Mouse (Mus musculus): ENCODE results near the gene Fam227a. TPM values are rescaled to one million over a fixed set of nuclear protein-coding genes. Genes with fewer than 3 reads are reported as not detected.
A peak's percentile ranks its signal among the peaks of the same experiment; 100 is the strongest.

Gene Fam227a
- total RNA-seq, 2 experiments from 2014 or later: 12.3 to 13.1 TPM

- TF ChIP-seq CTCF (conservative IDR thresholded peaks at IDR 0.05): no peak
- DNase-seq (ENCODE audit: low spot score in 2 of 2): peak in 1 of 2 experiments; percentile 1
- peak overlapping the region; percentile 19; the same call in 1 of the 2 replicates for H3K27ac ChIP-seq
- H3K4me3 ChIP-seq: no peak overlapping the region
These were observed 80.9 kb downstream of the Fam227a start for GRCm38 (mm10) chr15:79577671-79578426.

GRCm38 (mm10) chr15:79576947-79577346 lies 81.8 kb downstream of the Fam227a start:
- no peak for TF ChIP-seq CTCF (conservative IDR thresholded peaks at IDR 0.05)
- DNase-seq (ENCODE audit: low spot score in 2 of 2): no peak
- Histone ChIP-seq H3K4me3 (no peak overlapping the region), H3K27ac (0 out of 2 replicates have a peak overlapping the region, but pooled peaks have one; percentile 19)

- Histone ChIP-seq H3K27ac (no peak overlapping the region), H3K4me3 (no peak overlapping the region)
- DNase-seq (ENCODE audit: low spot score in 2 of 2): no peak
- no peak for TF ChIP-seq CTCF (conservative IDR thresholded peaks at IDR 0.05)
These were observed 83.1 kb downstream of the Fam227a start for GRCm38 (mm10) chr15:79575543-79576222.

GRCm38 (mm10) chr15:79562417-79562816 lies 96.3 kb downstream of the Fam227a start:
- Histone ChIP-seq H3K4me3 (no peak overlapping the region), H3K27ac (peak overlapping the region; percentile 41; the same call in 1 of the 2 replicates)
- no peak for TF ChIP-seq CTCF (conservative IDR thresholded peaks at IDR 0.05)
- peak; percentile 8 to 23 for DNase-seq (ENCODE audit: low spot score in 2 of 2)

- TF ChIP-seq CTCF (conservative IDR thresholded peaks at IDR 0.05): no peak
- H3K27ac ChIP-seq: no peak overlapping the region
- no peak for DNase-seq (ENCODE audit: low spot score in 2 of 2)
- H3K4me3 ChIP-seq: no peak overlapping the region
These were observed 99.1 kb downstream of the Fam227a start for GRCm38 (mm10) chr15:79559649-79560048.

Small RNA genes lying within 50 kb of the gene (microRNA-seq; reads per million reads assigned to microRNA genes)
- gene Gm27903: 0 reads per million in 2 experiments

Other genes with a start within 250 kb of the Fam227a start
- gene Csnk1e, start 203.4 kb downstream of the Fam227a start, total RNA-seq (2021): 100 to 1,000 TPM; 104 to 108 TPM
- gene Kcnj4, start 153.7 kb downstream of the Fam227a start, total RNA-seq (2021): 10 to 100 TPM; 85.5 to 88.6 TPM
- gene Kdelr3, start 142.5 kb downstream of the Fam227a start, total RNA-seq (2021): under 1 TPM in 1 of 2 experiments, not detected in 1; 0.51 TPM
- gene Ddx17, start 112.2 kb downstream of the Fam227a start, total RNA-seq (2021): 100 to 1,000 TPM; 322 to 329 TPM
- 1 to 10 TPM in 1 of 2 experiments, under 1 TPM in 1; 0.79 to 1.3 TPM for gene Dmc1, start 53.8 kb downstream of the Fam227a start, total RNA-seq (2021)
- gene Cby1, start 243 bp upstream of the Fam227a start, total RNA-seq (2021): 10 to 100 TPM; 39.5 to 45.4 TPM
- gene Tomm22, start 11.9 kb upstream of the Fam227a start, total RNA-seq (2021): 100 to 1,000 TPM in 1 of 2 experiments, 10 to 100 TPM in 1; 99.9 to 105 TPM
- 10 to 100 TPM; 46.0 to 47.0 TPM for gene Josd1, start 29.0 kb upstream of the Fam227a start, total RNA-seq (2021)
- gene Gtpbp1, start 31.9 kb upstream of the Fam227a start, total RNA-seq (2021): 10 to 100 TPM; 52.4 to 59.1 TPM
- 10 to 100 TPM; 29.2 to 34.8 TPM for gene Sun2, start 83.6 kb upstream of the Fam227a start, total RNA-seq (2021)
- gene Dnal4, start 118.9 kb upstream of the Fam227a start, total RNA-seq (2021): 10 to 100 TPM; 55.5 to 64.8 TPM
- 100 to 1,000 TPM; 756 to 804 TPM for gene Nptxr, start 145.8 kb upstream of the Fam227a start, total RNA-seq (2021)
- 10 to 100 TPM; 11.9 to 22.4 TPM for gene Npcd, start 175.3 kb upstream of the Fam227a start, total RNA-seq (2021)
- 100 to 1,000 TPM; 336 to 347 TPM for gene Cbx6, start 175.7 kb upstream of the Fam227a start, total RNA-seq (2021)
- 1 to 10 TPM; 5.5 to 5.8 TPM for gene Apobec3, start 232.7 kb upstream of the Fam227a start, total RNA-seq (2021)

All from layer of hippocampus, adult 2 months (tissue).